Mouse (Mus musculus) stomach, embryonic 14.5 days (tissue): ENCODE data around the gene Hist1h4h. TPM values are rescaled to one million over a fixed set of nuclear protein-coding genes. Genes with fewer than 3 reads are reported as not detected.
"Not testable (repeated sequence)": the region's sequence is repeated elsewhere in the genome, so short reads cannot be mapped to it uniquely, and the experiment has no call there.

Experiments
- ATAC-seq: fragments of 200-750 bp; cut with Nextera tagmentation; 2 replicates; pipeline ENCODE4 v1.8.0; 2017; ENCODE audit warnings: low read depth, moderate TSS enrichment; ENCODE audit not compliant: insufficient number of reproducible peaks, insufficient read depth, low FRiP score
- H3K27ac ChIP-seq: fragments of 300-500 bp; sonication (generic); 2 replicates; pipeline ENCODE4 v1.5.1; 2014; ENCODE audit warnings: mild to moderate bottlenecking, low read length, moderate library complexity, mixed read lengths
- H3K27me3 ChIP-seq: fragments of 300-500 bp; sonication (generic); 2 replicates; pipeline ENCODE4 v1.6.1; 2014; ENCODE audit warnings: low read length, control low read depth, mixed read lengths; ENCODE audit not compliant: control insufficient read depth, insufficient read depth
- H3K36me3 ChIP-seq: fragments of 300-500 bp; sonication (generic); 2 replicates; pipeline ENCODE4 v1.6.1; 2014; ENCODE audit warnings: mild to moderate bottlenecking, control low read depth, low read length, moderate library complexity, mixed read lengths; ENCODE audit not compliant: control insufficient read depth, insufficient read depth
- H3K4me1 ChIP-seq: fragments of 300-500 bp; sonication (generic); 2 replicates; pipeline ENCODE4 v1.6.1; 2014; ENCODE audit warnings: low read length, control low read depth, mixed read lengths; ENCODE audit not compliant: control insufficient read depth, insufficient read depth
- H3K4me2 ChIP-seq: fragments of 300-500 bp; sonication (generic); replicated peaks from 2 replicates; pipeline ENCODE4 v1.6.1; 2014; ENCODE audit warnings: low read depth, low read length, control low read depth
- H3K4me3 ChIP-seq: fragments of 300-500 bp; sonication (generic); 2 replicates; pipeline ENCODE4 v1.5.1; 2014; ENCODE audit warnings: low read depth, low read length, control low read depth
- H3K9ac ChIP-seq: fragments of 300-500 bp; sonication (generic); replicated peaks from 2 replicates; pipeline ENCODE4 v1.6.1; 2014; ENCODE audit warnings: low read depth, mild to moderate bottlenecking, control low read depth, low read length, moderate library complexity, mixed read lengths
- H3K9me3 ChIP-seq: fragments of 300-500 bp; sonication (generic); 2 replicates; pipeline ENCODE4 v1.6.1; 2016; ENCODE audit warnings: low read depth, low read length, control low read depth; ENCODE audit not compliant: control insufficient read depth
- WGBS: fragments of 180-500 bp; shearing (Covaris S2); extraction: QIAGEN DNeasy Blood & Tissue Kit; methylation state at CpG from one replicate; pipeline ENCODE4 v1.1.7; 2014; 5-methylcytosine and 5-hydroxymethylcytosine counted together
- polyA plus RNA-seq: library from polyadenylated mRNA; unstranded; fragments of >200 nt; fragmentation: Nextera tagmentation; extraction: Ambion mirVana; gene quantifications from 2 replicates; pipeline ENCODE4 v1.2.1, GENCODE M21; 2014

Hist1h4h gene
- polyA plus RNA-seq, 1 experiment from 2014 or later, result 6.7 TPM

- H3K9ac ChIP-seq, ATAC-seq, H3K36me3 ChIP-seq, H3K9me3 ChIP-seq, H3K4me1 ChIP-seq, H3K27me3 ChIP-seq: not testable (repeated sequence)
- Histone ChIP-seq H3K4me3 (peak overlapping the region; percentile 29; the same call in 1 of the 2 replicates), H3K4me2 (peak overlapping the region; percentile 70; the same call in 1 of the 2 replicates), H3K27ac (peak overlapping the region; percentile 99)
- 0% methylated on average over 2 of the region's 5 CpGs for WGBS
Measured at GRCm38 (mm10) chr13:23561531-23561882, 30.7 kb downstream of the Hist1h4h start.

GRCm38 (mm10) chr13:23561883-23562659 lies 31.2 kb downstream of the Hist1h4h start, which contains the start of gene Hist1h3e:
Gene Hist1h3e, minus strand, starts transcription at chr13:23562369.
- H3K9me3 ChIP-seq, H3K4me1 ChIP-seq, H3K27me3 ChIP-seq, H3K36me3 ChIP-seq: not testable (repeated sequence)
- Histone ChIP-seq H3K9ac (peak within 1 kb of the TSS; percentile 45; the same call in 1 of the 2 replicates), H3K4me2 (peak within 1 kb of the TSS; percentile 70), H3K4me3 (peak within 1 kb of the TSS; percentile 29), H3K27ac (peak within 1 kb of the TSS; percentile 99)
- under 1% methylated on average over 50 of the region's 67 CpGs for WGBS
- peak; percentile 93 for ATAC-seq

GRCm38 (mm10) chr13:23562699-23563462 lies 32.0 kb downstream of the Hist1h4h start:
- 2% methylated on average over 18 of the region's 18 CpGs for WGBS

GRCm38 (mm10) chr13:23564482-23564881 lies 33.6 kb downstream of the Hist1h4h start:
- Histone ChIP-seq H3K36me3 (no peaks in the 10 kb centered on the region), H3K4me1 (no peaks in the 10 kb centered on the region), H3K9me3 (no peaks in the 10 kb centered on the region), H3K4me3 (no peak overlapping the region), H3K9ac (no peak overlapping the region), H3K27ac (peak overlapping the region; percentile 99), H3K4me2 (no peak overlapping the region), H3K27me3 (no peaks in the 10 kb centered on the region)
- 79% methylated on average over 2 of the region's 2 CpGs for WGBS
- ATAC-seq, result no peak

More at GRCm38 (mm10) chr13:23562699-23563462, 32.0 kb downstream of the Hist1h4h start:
- peak; percentile 62 for ATAC-seq
- Histone ChIP-seq H3K9ac (peak overlapping the region; percentile 23; the same call in 1 of the 2 replicates), H3K9me3 (no peaks in the 10 kb centered on the region), H3K4me3 (peak overlapping the region; percentile 29), H3K27ac (peak overlapping the region; percentile 99), H3K27me3 (no peaks in the 10 kb centered on the region), H3K4me2 (peak overlapping the region; percentile 70), H3K4me1 (no peaks in the 10 kb centered on the region), H3K36me3 (no peaks in the 10 kb centered on the region)

GRCm38 (mm10) chr13:23570261-23571021 lies 39.6 kb downstream of the Hist1h4h start:
- not testable (repeated sequence) for ATAC-seq
- WGBS, result 4% methylated on average over 12 of the region's 41 CpGs
- peak overlapping the region; percentile 22 for H3K9ac ChIP-seq

GRCm38 (mm10) chr13:23571022-23571503 lies 40.2 kb downstream of the Hist1h4h start, which contains the start of the genes Hist1h2ae and Hist1h2bg:
Gene Hist1h2ae, minus strand, starts transcription at chr13:23571220.
Gene Hist1h2bg, plus strand, starts transcription at chr13:23571396.
- Histone ChIP-seq H3K36me3 (no peaks in the 10 kb centered on the region), H3K9ac (peak within 1 kb of the TSS; percentile 22), H3K4me1 (no peaks in the 10 kb centered on the region), H3K4me3 (peak within 1 kb of the TSS; percentile 27), H3K9me3 (no peaks in the 10 kb centered on the region), H3K27me3 (no peaks in the 10 kb centered on the region), H3K27ac (peak within 1 kb of the TSS; percentile 94), H3K4me2 (peak within 1 kb of the TSS; percentile 50)
- peak; percentile 88 for ATAC-seq
- WGBS, result under 1% methylated on average over 18 of the region's 18 CpGs

More at GRCm38 (mm10) chr13:23570261-23571021, 39.6 kb downstream of the Hist1h4h start:
- Histone ChIP-seq H3K27ac (peak overlapping the region; percentile 94), H3K4me3 (peak overlapping the region; percentile 27; the same call in 1 of the 2 replicates), H3K4me2 (peak overlapping the region; percentile 50)
- not testable (repeated sequence) for H3K36me3 ChIP-seq, H3K4me1 ChIP-seq, H3K27me3 ChIP-seq, H3K9me3 ChIP-seq

- H3K27me3 ChIP-seq, result not testable (repeated sequence)
- 0% methylated on average over 9 of the region's 34 CpGs for WGBS
- H3K9ac ChIP-seq, result peak overlapping the region; percentile 22
Measured at GRCm38 (mm10) chr13:23571504-23572217, 40.8 kb downstream of the Hist1h4h start.

More at GRCm38 (mm10) chr13:23571504-23572217, 40.8 kb downstream of the Hist1h4h start:
- Histone ChIP-seq H3K4me3 (peak overlapping the region; percentile 27), H3K27ac (peak overlapping the region; percentile 94), H3K4me2 (peak overlapping the region; percentile 41)
- H3K9me3 ChIP-seq, ATAC-seq, H3K4me1 ChIP-seq, H3K36me3 ChIP-seq: not testable (repeated sequence)
